Mouse (Mus musculus): ENCODE measurements around the gene Gmds. TPM values are rescaled to one million over a fixed set of nuclear protein-coding genes. Genes with fewer than 3 reads are reported as not detected.

The Gmds gene
- 11.0 and 26.6 TPM in 2 replicates for polyA plus RNA-seq (2012; rRNA removed; ENCODE audit: low replicate concordance)

DNA sequence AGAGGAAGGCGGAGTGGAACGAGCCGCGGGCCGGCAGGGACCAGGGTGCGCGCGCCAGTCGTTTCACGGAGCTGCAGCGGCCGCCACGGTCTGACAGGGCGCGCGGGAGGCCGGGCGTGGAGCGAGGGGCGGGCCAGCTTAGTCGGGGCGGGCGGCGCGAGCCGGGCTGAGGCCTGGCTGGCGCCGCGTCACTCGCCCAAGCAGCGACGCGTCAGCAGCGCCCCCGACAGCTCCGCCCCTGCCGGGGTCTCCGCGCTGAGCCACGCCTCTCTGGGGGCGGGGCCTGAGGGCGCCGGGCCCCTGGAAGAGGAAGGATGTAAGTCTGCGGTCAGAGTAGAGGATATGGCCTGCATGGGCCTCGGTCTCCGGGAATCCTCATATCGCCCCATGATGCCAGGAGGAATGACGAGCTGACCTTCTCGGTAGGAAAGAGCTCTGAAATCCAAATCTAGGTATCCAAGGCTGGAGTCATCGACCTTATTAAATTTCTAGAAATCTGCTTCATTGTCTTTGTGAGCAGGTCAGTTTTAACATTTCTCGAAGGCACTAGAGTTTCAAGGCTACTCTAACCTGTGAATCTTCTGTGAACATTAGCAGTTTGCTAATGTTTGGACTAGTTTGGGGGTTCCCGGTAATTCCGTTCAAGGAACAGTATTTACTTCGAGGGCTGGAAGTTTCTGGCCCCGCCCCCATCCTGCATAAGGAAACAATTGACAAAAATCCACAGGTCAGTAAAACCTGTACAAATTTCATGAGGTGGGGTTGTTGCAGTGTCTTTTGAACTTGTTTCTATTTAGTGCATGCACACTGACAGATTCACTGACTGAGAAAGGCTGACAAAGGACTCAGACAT is at the start of gene Gmds:
TSS of gene Gmds (minus strand) at position 228 of the 853 bp plus-strand sequence.

GRCm38 (mm10) chr13:31806428-31806832 is 532.1 kb downstream of the Gmds start, which contains the start of gene Foxc1:
Foxc1 (plus strand) TSS chr13:31806633.

